Mouse (Mus musculus) bone marrow macrophage, adult 2 months (primary cell): ENCODE results near the gene Cep162.

ENCODE experiments used
- CTCF ChIP-seq: IDR thresholded peaks from 2 replicates; pipeline ENCODE4 v1.5.1; 2012; ENCODE audit warnings: low read depth, mild to moderate bottlenecking, low read length, moderate library complexity
- POLR2A ChIP-seq: IDR thresholded peaks from 2 replicates; pipeline ENCODE4 v1.6.1; 2012; ENCODE audit warnings: mild to moderate bottlenecking, low read depth, low read length, borderline replicate concordance

DNA sequence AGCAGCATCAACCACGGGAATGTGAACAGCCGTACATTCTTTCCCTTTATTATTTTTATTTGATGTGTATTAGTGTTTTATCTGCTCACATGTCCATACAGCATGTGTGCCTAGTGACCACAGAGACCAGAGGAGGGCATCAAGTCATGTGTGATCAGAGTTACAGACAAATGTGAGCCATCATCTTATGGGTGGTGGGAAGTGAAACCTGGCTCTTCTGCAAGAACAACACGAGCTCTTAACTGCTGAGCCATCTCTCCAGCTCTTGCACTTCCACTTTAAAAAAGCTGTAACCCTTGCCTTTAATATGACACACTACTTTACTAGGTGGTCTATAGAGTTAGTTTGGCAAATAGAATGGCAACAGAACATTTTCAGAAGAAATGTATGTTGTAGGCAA lies 83.8 kb downstream of the Cep162 start:
- TF ChIP-seq POLR2A: no peak
- TF ChIP-seq CTCF: no peak
